Mouse (Mus musculus) liver, embryonic 16.5 days (tissue): ENCODE results near the gene Apbb2. TPM values are rescaled to one million over a fixed set of nuclear protein-coding genes. Genes with fewer than 3 reads are reported as not detected.

Experiments used
- ATAC-seq: fragments of 200-750 bp; cut with Nextera tagmentation; 2 replicates; pipeline ENCODE4 v1.8.0; 2017; ENCODE audit warnings: low read depth, mild to moderate bottlenecking, moderate number of reproducible peaks, moderate library complexity
- H3K27ac ChIP-seq: fragments of 300-500 bp; sonication (generic); 2 replicates; pipeline ENCODE4 v1.5.1; 2014; ENCODE audit warnings: mild to moderate bottlenecking, low read length
- H3K27me3 ChIP-seq: fragments of 300-500 bp; sonication (generic); 2 replicates; pipeline ENCODE4 v1.6.1; 2014; ENCODE audit warnings: low read depth, low read length, mixed read lengths; ENCODE audit not compliant: control insufficient read depth, insufficient read depth
- H3K36me3 ChIP-seq: fragments of 300-500 bp; sonication (generic); 2 replicates; pipeline ENCODE4 v1.6.1; 2014; ENCODE audit warnings: mild to moderate bottlenecking; ENCODE audit not compliant: control insufficient read depth, insufficient read depth
- H3K4me1 ChIP-seq: fragments of 300-500 bp; sonication (generic); 2 replicates; pipeline ENCODE4 v1.6.1; 2014; ENCODE audit warnings: low read depth, low read length, mixed read lengths; ENCODE audit not compliant: control insufficient read depth
- H3K4me2 ChIP-seq: fragments of 300-500 bp; sonication (generic); 2 replicates; pipeline ENCODE4 v1.6.1; 2014; ENCODE audit warnings: low read depth, low read length, mixed read lengths
- H3K4me3 ChIP-seq: fragments of 300-500 bp; sonication (generic); 2 replicates; pipeline ENCODE4 v1.5.1; 2014; ENCODE audit warnings: low read depth, mild to moderate bottlenecking, low read length
- H3K9ac ChIP-seq: fragments of 300-500 bp; sonication (generic); 2 replicates; pipeline ENCODE4 v1.6.1; 2014; ENCODE audit warnings: low read depth, low read length
- H3K9me3 ChIP-seq: fragments of 300-500 bp; sonication (generic); replicated peaks from 2 replicates; pipeline ENCODE4 v1.6.1; 2016; ENCODE audit warnings: low read length; ENCODE audit not compliant: control insufficient read depth
- WGBS: fragments of 180-500 bp; shearing (Covaris S2); extraction: QIAGEN DNeasy Blood & Tissue Kit; methylation state at CpG from one replicate; pipeline ENCODE4 v1.1.7; 2014; ENCODE audit not compliant: insufficient replicate concordance; 5-methylcytosine and 5-hydroxymethylcytosine counted together
- polyA plus RNA-seq: library from polyadenylated mRNA; unstranded; fragments of >200 nt; fragmentation: Nextera tagmentation; extraction: Ambion mirVana; gene quantifications from 2 replicates; pipeline ENCODE4 v1.2.1, GENCODE M21; 2015

The Apbb2 gene
- polyA plus RNA-seq, 1 experiment from 2014 or later = 5.6 TPM

- no peak overlapping the region for H3K9ac ChIP-seq
- H3K4me3 ChIP-seq = no peak overlapping the region
- WGBS = 53% methylated on average over 7 of the region's 7 CpGs
- H3K4me2 ChIP-seq = no peak overlapping the region
- H3K27ac ChIP-seq = no peak overlapping the region
- ATAC-seq = peak; percentile 75
- H3K9me3 ChIP-seq = no peaks in the 10 kb centered on the region
- no peaks in the 10 kb centered on the region for H3K27me3 ChIP-seq
- no peaks in the 10 kb centered on the region for H3K36me3 ChIP-seq
- peaks cover 4% of the 10 kb centered on the region; the same call in 1 of the 2 replicates for H3K4me1 ChIP-seq
Observed at GRCm38 (mm10) chr5:66328766-66329165, 289.8 kb downstream of the Apbb2 start.

GRCm38 (mm10) chr5:66327949-66328726 is 290.4 kb downstream of the Apbb2 start:
- no peak overlapping the region for H3K27ac ChIP-seq

GRCm38 (mm10) chr5:66326395-66326794 is 292.2 kb downstream of the Apbb2 start:
- Histone ChIP-seq H3K4me3 (no peak overlapping the region), H3K36me3 (no peaks in the 10 kb centered on the region), H3K4me1 (peaks cover 4% of the 10 kb centered on the region; the same call in 1 of the 2 replicates), H3K9ac (no peak overlapping the region), H3K27me3 (no peaks in the 10 kb centered on the region), H3K9me3 (no peaks in the 10 kb centered on the region), H3K4me2 (no peak overlapping the region), H3K27ac (no peak overlapping the region)
- WGBS = 60% methylated on average over 7 of the region's 7 CpGs
- no peak for ATAC-seq

More at GRCm38 (mm10) chr5:66327949-66328726, 290.4 kb downstream of the Apbb2 start:
- Histone ChIP-seq H3K27me3 (no peaks in the 10 kb centered on the region), H3K4me3 (no peak overlapping the region), H3K4me1 (peaks cover 4% of the 10 kb centered on the region; the same call in 1 of the 2 replicates), H3K4me2 (no peak overlapping the region), H3K9ac (no peak overlapping the region), H3K36me3 (no peaks in the 10 kb centered on the region), H3K9me3 (no peaks in the 10 kb centered on the region)
- WGBS = 60% methylated on average over 19 of the region's 19 CpGs
- ATAC-seq = no peak

- Histone ChIP-seq H3K9me3 (no peaks in the 10 kb centered on the region), H3K4me2 (no peak overlapping the region), H3K9ac (no peak overlapping the region), H3K4me3 (no peak overlapping the region), H3K27ac (no peak overlapping the region), H3K4me1 (peaks cover 4% of the 10 kb centered on the region; the same call in 1 of the 2 replicates), H3K36me3 (no peaks in the 10 kb centered on the region), H3K27me3 (no peaks in the 10 kb centered on the region)
- WGBS = 37% methylated on average over 11 of the region's 11 CpGs
- ATAC-seq = no peak
Observed at GRCm38 (mm10) chr5:66323603-66324002, 295.0 kb downstream of the Apbb2 start.

GRCm38 (mm10) chr5:66323131-66323530 is 295.5 kb downstream of the Apbb2 start:
- WGBS = 19% methylated on average over 4 of the region's 4 CpGs
- H3K4me2 ChIP-seq = no peak overlapping the region
- no peaks in the 10 kb centered on the region for H3K27me3 ChIP-seq
- H3K4me1 ChIP-seq = peaks cover under 1% of the 10 kb centered on the region; the same call in 1 of the 2 replicates
- no peaks in the 10 kb centered on the region for H3K9me3 ChIP-seq
- no peaks in the 10 kb centered on the region for H3K36me3 ChIP-seq
- ATAC-seq = no peak
- no peak overlapping the region for H3K9ac ChIP-seq
- no peak overlapping the region for H3K27ac ChIP-seq
- H3K4me3 ChIP-seq = no peak overlapping the region

GRCm38 (mm10) chr5:66319827-66320404 is 298.7 kb downstream of the Apbb2 start:
- no peaks in the 10 kb centered on the region for H3K9me3 ChIP-seq
- H3K27ac ChIP-seq = no peak overlapping the region
- no peaks in the 10 kb centered on the region for H3K36me3 ChIP-seq
- H3K9ac ChIP-seq = no peak overlapping the region
- no peak for ATAC-seq
- no peaks in the 10 kb centered on the region for H3K27me3 ChIP-seq
- WGBS = 59% methylated on average over 14 of the region's 14 CpGs
- H3K4me1 ChIP-seq = no peaks in the 10 kb centered on the region
- H3K4me2 ChIP-seq = no peak overlapping the region
- H3K4me3 ChIP-seq = no peak overlapping the region

GRCm38 (mm10) chr5:66319341-66319740 is 299.2 kb downstream of the Apbb2 start:
- WGBS = 38% methylated on average over 6 of the region's 6 CpGs
- no peak overlapping the region for H3K4me2 ChIP-seq
- no peaks in the 10 kb centered on the region for H3K9me3 ChIP-seq
- no peak overlapping the region for H3K4me3 ChIP-seq
- no peaks in the 10 kb centered on the region for H3K27me3 ChIP-seq
- H3K27ac ChIP-seq = no peak overlapping the region
- no peak overlapping the region for H3K9ac ChIP-seq
- no peaks in the 10 kb centered on the region for H3K36me3 ChIP-seq
- no peaks in the 10 kb centered on the region for H3K4me1 ChIP-seq
- ATAC-seq = no peak

- H3K4me3 ChIP-seq = no peak overlapping the region
- H3K4me2 ChIP-seq = no peak overlapping the region
- H3K4me1 ChIP-seq = no peaks in the 10 kb centered on the region
- ATAC-seq = no peak
- no peaks in the 10 kb centered on the region for H3K36me3 ChIP-seq
- 66% methylated on average over 5 of the region's 5 CpGs for WGBS
- H3K9ac ChIP-seq = no peak overlapping the region
- H3K27me3 ChIP-seq = no peaks in the 10 kb centered on the region
- no peaks in the 10 kb centered on the region for H3K9me3 ChIP-seq
- H3K27ac ChIP-seq = no peak overlapping the region
Observed at GRCm38 (mm10) chr5:66315791-66316190, 302.8 kb downstream of the Apbb2 start.

- Histone ChIP-seq H3K9me3 (no peaks in the 10 kb centered on the region), H3K27me3 (no peaks in the 10 kb centered on the region), H3K4me2 (no peak overlapping the region), H3K27ac (no peak overlapping the region), H3K9ac (no peak overlapping the region), H3K4me1 (no peaks in the 10 kb centered on the region), H3K36me3 (no peaks in the 10 kb centered on the region), H3K4me3 (no peak overlapping the region)
- 79% methylated on average over 11 of the region's 11 CpGs for WGBS
- no peak for ATAC-seq
Observed at GRCm38 (mm10) chr5:66310806-66311205, 307.8 kb downstream of the Apbb2 start.
